Mouse (Mus musculus) right cerebral cortex, postnatal 25 days (tissue): Measurements from ENCODE around the gene Aif1.

Source experiments
- DNase-seq: peaks from one replicate; pipeline ENCODE4 v3.0.0; 2022

Aif1 gene

GRCm38 (mm10) chr17:35175968-35176367, at the start of gene Aif1:
Aif1 (minus strand) TSS chr17:35176068.
- DNase-seq = no peak

DNA sequence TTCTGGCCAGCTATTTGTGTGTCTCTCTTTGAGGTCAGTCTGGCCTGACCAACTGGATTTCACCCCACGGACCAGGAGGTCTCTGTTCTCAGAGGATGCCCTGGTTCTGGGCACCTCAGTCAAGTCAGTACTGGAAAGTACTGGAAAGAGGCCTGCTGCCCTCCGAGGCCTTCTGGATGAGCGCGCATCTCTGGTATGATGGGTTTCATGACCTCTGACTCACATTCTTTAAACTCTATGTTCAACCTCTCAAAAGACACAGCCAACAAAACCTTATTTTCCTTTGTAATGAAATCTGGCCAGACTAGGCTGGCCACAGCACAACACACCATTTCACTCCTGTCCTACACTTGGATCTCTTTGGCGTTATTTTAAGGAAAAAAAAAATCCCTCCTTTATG, 49.6 kb upstream of the Aif1 start:
- DNase-seq = no peak

- no peak for DNase-seq
Measured at GRCm38 (mm10) chr17:35224641-35225040, 48.8 kb upstream of the Aif1 start.

DNA sequence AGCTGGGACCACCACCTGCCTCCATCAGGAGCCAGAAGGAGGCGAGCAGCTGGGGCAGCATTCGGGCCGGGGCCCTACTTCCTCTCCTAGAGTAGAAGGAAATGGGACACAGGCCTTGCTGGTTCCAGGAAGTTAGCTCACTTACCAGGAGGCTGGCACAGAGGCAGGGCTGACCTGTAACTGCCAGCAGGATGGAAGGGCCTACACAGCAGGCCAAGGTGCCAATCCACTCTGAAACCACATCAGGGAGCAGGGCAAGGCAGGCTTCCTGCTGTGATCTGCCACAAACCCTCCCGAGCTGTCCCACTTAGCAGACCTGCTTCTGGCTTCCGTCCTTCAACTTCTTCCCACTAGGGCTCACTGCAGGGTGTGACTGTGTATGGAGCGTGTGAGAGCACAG, 46.4 kb upstream of the Aif1 start:
- no peak for DNase-seq

DNA sequence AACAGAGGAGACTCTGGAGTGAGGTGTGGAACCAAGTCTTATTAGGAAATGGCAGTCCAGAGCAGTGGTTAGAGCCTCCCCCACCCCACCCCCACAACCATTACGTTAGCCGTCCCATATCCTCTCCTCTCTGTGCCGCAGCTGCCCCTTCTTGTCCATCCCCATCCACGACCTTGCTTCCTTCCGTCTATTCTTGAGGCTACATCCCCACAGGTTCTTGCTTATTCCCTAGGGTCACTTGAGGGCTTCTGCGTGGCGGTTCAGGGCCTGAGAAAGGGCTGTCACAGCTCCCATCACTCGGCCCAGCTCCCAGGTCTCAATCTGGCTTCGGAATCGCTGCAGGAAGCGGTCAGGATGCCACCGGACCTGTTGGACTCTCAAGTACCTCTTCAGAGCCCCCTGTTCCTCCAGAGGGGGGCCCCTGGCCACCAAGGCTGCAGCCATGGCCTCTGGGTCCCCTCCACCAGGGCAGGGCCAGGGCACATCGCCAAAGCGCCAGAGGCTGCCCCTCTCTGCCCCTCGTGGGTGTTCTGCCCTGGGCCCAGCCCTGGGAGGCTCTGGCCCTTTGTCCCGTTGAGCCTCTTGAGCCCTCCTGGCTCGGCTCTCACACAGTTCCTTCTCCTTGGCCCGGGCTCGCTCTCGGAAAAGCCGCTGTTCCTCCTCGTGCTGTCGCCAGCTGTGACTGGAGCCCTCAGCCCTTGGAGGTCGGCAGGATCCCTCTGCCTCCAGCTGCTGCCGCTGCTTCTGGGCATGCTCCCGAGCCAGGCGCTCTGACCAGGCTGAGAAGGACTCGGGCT, 44.5 kb upstream of the Aif1 start, which contains the start of gene Gm16181:
TSS of gene Gm16181 (plus strand) at position 679 of the 797 bp plus-strand sequence.
- DNase-seq = no peak

DNA sequence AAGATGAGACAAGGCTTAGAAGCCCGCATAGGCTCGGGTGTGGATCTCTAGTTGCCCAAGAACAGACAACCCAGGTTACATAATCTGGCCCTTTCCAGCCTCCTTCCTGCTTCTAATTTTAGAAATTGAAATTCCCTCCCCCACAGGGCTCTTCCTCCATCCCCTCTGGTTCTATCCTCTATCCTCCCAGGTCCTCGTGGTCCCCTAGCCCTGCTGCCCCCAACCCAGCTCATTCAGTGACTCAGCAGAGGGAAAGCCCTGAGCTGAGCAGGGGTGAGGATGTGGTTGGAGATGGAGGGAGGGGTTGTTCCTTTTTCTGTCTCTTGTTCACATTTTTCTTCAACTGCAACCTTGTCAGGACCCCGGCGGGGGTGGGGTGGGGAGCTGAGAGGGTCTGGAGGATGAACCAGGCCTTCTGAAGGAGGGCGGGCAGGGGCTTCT, 43.8 kb upstream of the Aif1 start:
- DNase-seq = no peak

DNA sequence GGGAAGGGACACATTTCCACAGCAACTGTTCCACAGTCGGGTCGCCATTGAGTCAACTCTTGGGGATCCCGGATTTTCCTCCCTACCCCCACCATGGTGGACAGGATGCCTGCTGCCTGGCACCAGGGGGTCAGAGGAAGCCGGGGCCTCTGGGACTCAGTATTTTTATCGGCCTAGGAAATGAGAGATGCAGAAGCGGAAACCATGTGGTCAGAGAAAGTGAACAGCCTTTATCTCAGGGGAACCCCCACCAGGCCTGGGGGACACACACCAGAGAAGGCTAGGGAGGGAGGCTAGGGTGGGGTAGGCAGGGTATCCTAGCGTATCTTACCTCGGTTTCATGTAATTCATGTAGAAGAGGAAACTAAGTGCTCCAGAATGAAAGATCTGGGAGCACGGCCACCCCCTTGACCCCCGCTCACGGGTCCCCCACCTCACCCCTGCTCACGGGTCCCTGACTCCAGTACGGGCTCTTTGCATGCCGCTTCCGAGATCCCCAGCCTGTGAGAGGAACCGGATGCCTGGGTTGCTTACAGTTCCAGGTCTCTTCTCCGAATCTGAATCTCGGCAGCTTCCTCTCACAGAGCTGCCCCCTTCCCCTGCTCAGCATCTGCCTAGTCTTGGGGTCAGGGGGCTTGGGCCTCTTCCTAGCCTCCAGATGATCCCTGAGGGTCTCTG, 42.8 kb upstream of the Aif1 start:
- DNase-seq = no peak

DNA sequence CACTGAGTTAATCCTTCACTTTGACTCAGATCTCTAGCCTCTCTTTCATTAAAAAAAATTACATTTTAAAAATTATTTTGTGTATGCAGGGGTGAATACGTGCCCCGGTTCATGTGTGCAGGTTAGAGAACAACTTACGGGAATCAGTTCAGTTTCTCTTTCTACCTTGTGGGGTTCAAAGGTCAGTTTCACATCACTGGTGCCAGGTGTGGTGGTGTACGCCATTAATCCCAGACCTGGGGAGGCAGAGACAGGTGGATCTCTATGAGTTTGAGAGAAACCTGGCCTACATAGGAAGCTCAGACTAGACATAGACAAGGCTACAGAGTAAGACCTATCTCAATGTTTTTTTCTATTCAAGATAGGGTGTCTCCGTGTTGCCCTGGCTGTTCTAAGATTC, 37.2 kb upstream of the Aif1 start:
- DNase-seq = no peak

GRCm38 (mm10) chr17:35210593-35210992, 34.7 kb upstream of the Aif1 start:
- no peak for DNase-seq

GRCm38 (mm10) chr17:35209785-35210535, 34.1 kb upstream of the Aif1 start:
- no peak for DNase-seq

GRCm38 (mm10) chr17:35205380-35205769, 29.5 kb upstream of the Aif1 start:
- no peak for DNase-seq

DNA sequence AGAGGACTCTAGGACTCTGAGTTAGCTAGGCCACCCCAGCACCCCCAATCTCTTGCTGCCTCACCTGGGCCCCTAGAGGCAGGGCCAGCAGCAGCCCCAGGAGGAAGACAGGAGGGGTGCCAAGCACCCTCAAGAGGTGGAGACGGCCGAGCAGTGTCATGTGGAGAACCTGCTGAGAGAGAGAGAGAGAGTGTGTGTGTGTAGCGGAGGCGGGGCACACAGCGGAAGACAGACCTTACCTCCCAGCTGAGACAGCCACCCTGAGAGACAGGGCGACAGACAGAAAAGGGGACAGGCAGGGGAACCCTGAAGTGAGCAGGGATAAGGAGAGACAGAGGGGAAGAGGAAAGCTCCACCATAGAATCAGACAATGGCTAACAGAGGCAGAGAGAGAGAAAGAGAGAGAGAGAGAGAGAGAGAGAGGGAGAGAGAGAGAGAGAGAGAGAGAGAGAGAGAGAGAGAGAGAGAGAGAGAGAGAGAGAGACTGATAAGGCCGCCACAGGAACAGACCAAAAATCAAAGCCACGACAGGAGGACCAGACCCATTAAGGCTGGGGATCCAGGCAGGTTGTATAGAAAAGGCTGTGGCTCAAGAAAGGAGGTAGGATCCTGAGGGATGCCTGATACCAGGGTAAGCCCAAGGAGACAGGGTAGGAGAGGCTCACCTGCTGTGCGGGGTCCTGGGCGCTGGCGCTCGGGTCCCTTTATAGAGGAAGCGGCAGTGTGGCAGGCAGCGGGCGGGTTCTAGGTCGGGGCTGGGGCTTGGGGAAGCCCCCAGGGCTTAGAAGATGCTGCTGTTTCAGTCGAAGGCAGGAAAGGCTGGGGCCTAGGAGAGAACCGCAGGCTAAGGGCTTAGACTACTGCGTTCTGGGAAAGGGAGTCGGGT, 28.9 kb upstream of the Aif1 start, which contains the start of gene Lta:
TSS of gene Lta (minus strand) at position 858 of the 886 bp plus-strand sequence.
- DNase-seq = no peak

- DNase-seq = no peak
Measured at GRCm38 (mm10) chr17:35202442-35202841, 26.6 kb upstream of the Aif1 start.

DNA sequence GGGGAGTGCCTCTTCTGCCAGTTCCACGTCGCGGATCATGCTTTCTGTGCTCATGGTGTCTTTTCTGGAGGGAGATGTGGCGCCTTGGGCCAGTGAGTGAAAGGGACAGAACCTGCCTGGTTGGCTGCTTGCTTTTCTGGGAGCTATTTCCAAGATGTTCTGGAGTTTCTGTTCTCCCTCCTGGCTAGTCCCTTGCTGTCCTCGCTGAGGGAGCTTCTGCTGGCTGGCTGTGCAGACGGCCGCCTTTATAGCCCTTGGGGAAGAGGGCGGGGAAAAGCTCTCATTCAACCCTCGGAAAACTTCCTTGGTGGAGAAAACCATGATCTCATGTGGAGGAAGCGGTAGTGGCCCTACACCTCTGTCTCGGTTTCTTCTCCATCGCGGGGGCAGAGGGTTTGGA, 25.9 kb upstream of the Aif1 start, which contains the start of gene Tnf:
TSS of gene Tnf (minus strand) at position 221 of the 400 bp plus-strand sequence.
- no peak for DNase-seq

DNA sequence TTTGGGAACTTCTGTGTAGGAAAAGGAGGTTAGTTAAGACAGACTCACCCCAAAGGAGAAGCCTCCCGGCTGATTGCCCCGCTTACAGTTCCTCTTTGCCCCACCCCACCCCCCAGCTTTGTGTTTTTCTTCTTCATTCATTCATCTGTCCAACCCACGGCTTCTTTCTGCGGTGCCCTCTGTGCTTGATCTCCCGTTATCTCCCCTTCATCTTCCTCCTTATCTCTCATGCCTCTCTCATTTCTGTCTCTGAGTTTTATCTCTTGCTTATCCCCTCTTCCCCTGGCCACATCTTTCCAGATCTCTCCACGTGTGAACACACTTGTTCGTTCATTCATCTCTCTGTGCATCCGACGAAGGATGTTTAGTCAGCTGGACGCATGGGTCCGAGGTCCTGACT, 25.3 kb upstream of the Aif1 start:
- no peak for DNase-seq

DNA sequence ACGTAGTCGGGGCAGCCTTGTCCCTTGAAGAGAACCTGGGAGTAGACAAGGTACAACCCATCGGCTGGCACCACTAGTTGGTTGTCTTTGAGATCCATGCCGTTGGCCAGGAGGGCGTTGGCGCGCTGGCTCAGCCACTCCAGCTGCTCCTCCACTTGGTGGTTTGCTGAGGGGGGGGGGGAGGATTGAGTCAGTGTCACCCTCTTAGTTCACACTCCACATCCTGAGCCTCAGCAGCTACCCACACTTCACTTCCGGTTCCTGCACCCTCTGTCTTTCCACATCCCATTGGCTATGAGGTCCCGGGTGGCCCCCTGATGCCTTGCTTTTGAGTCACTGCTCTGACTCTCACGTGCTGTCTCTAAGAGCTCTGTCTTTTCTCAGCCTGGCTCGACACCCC, 24.5 kb upstream of the Aif1 start:
- no peak for DNase-seq

- DNase-seq = no peak
Measured at GRCm38 (mm10) chr17:35198946-35199345, 23.1 kb upstream of the Aif1 start.

DNA sequence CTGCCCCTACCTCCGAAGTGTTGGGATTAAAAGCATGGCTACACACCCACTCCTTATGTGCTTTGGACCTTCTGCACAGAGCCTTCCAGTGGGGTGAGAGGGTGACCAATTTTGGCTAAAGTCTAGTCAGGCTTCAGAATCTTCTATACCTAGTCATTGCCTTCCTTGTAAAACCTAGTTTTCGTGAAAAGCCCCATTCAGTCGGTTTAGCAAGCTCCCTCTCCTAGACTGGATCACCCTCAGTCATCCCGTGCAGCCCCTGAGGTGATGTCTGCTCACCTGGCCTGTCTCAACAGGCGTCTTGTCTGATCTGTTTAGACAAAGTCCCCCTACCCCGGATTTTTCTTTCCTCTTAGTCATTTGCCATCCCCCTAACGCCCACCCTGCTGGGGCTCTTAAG, 22.2 kb upstream of the Aif1 start:
- no peak for DNase-seq

DNA sequence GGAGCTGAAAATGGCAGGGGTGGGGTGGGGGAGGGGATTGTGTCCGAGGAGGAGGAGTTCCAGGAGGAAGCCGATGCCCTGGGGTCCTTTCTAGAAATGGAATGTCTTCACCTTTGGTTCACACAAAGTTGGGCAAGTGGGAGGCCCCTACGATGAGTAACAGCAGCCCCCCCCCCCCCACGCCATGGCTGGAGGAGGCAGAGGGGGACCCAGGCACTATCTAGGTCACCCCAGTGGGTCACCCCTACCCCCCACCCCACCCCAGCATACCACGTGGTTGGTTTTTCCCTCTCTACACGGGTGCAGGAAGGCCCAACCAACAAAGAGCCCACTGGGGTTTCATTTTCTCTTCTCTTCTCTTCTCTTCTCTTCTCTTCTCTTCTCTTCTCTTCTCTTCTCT, 21.3 kb upstream of the Aif1 start:
- DNase-seq = no peak

DNA sequence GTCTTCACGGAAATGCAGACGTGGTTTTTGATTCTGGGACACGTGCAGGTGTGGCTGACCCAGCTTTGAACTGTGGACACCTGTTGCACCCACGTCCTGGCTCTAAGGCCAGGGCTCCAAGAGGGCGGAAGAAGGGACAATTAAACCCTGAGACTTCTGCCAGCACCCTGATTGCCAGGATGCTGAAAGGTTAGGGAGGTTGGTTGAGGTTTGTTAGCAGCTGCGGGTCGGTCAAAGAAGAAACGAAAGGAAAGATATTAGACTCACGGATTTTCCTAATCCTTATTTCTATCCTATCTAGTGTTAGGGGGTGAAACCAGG, 20.4 kb upstream of the Aif1 start:
- DNase-seq = no peak

DNA sequence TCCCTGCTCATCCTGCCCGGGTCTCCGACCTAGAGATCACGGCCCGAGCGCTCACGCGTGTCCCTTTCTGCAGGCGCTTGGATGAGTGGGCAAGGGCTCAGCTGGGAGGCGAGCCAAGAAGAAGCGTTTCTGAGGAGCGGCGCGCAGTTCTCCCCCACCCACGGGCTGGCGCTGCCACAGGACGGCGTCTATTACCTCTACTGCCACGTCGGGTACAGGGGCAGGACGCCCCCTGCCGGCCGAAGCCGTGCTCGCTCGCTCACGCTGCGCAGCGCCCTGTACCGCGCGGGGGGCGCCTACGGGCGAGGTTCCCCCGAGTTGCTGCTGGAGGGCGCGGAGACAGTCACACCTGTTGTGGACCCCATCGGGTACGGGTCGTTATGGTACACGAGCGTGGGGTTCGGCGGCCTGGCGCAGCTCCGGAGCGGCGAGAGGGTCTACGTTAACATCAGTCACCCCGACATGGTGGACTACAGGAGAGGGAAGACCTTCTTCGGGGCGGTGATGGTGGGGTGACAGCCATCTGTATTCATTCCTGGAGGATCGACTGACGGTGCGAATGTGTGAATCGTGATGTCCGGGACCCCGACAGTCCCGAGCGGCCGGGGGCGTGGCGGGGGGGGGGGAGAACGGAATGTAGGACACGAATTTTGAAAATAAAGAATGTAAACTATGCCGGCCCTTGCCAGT, 19.9 kb upstream of the Aif1 start:
- DNase-seq = peak; percentile 83
